Mouse (Mus musculus) left cerebral cortex, adult 9 months (tissue): ENCODE results near the gene Vwce.
A peak's percentile ranks its signal among the peaks of the same experiment; 100 is the strongest.

Experiments used
- DNase-seq, 2 experiments: peaks; one replicate each; pipeline ENCODE4 v3.0.0; 2022; ENCODE audit warnings: low spot score in 2 of 2

The Vwce gene

GRCm38 (mm10) chr19:10640589-10641378 is 6.8 kb downstream of the Vwce start:
- no peak for DNase-seq

- no peak for DNase-seq
Observed at GRCm38 (mm10) chr19:10645616-10646015, 11.6 kb downstream of the Vwce start.

DNA sequence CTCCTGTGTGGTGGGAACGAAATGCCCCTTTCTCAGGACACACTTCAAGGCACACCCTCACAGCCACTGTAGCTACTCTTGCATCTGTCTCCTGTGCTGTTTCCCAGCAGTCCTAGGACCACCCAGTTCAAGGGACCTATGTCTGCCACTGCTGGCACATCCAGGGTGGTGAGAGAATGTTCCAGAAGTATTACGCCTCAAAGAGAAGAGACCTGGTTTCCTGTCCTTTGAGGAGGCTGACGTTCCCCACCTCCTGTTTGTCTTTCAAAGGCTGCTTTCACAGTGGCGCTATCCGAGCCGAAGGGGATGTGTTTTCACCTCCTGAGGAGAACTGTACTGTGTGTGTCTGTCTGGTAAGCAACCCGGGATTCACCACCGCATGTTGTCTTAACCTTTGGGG is 14.1 kb downstream of the Vwce start:
- DNase-seq: no peak

DNA sequence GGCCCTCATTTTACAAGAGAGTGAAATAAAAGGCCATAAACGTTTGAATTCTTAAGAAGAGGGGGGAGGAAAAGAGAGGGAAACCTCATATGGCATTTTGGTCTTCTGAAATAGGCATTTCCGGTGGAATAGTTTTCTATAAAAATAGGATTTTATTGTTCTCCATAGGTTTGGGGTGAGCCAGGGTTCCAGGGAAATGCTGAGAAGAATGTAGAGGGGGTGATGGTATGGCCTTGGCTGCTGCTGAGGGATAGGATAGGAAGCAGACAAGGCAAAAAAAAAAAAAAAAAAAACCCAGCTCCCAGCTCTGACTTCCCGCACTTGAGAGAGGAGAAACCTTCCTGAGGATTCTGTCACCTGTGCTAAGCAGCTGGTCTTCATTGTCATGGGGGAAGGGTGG is 22.0 kb downstream of the Vwce start:
- DNase-seq: no peak

DNA sequence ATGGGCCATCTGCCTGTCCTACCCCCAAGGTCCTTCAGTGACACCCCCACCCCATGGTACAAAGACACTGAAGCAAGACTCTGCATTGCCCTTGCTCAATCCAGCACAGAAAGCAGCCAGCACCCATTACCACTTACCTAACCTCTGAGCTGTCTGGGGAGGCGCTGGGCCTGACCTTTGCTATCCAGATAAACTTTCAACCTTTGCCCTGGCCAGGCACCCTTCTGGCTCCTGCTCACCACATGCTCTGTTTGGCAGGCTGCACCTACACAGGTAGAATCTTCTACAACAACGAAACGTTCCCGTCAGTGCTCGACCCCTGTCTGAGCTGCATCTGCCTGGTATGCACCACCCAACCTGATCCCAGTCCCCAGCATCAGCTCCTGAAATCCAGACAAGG is 23.7 kb downstream of the Vwce start:
- no peak for DNase-seq

DNA sequence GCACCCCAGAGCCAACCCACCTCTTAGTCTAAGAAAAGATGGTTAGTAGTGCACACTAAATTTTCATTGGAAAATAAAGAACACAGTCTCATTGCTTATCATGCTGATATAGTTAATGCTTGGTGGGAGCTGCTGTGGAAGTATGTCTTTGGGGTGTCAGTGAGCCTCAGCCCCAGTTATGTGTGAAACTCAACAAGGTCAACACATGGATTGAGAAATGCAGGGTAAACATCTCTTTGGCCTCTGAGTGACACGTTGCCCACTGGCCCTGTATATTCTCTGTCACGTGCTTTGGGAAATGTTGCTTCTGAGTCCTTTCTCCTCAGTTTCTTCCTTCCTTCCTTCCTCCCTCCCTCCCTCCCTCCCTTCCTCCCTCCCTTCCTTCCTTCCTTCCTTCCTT is 24.4 kb downstream of the Vwce start:
- DNase-seq: no peak

DNA sequence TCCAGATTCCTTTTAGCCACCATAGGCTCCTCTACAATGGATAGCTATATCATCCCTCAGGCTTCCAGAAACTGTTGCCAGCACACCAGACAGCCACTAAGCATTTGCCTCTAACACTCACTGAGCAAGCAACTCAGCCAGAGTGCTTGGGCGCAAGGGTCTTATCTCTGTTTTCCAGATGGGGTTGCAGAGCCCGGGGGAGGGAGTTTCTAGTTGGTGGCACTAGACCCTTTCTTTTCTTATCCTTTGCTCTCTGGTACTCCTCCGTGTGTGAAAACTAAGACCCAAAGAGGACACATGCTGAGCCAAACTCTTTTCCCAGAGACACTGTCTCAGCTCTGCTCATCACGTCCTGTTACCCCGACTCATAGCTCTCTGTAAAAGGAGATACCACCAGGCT is 27.4 kb downstream of the Vwce start:
- no peak for DNase-seq

- no peak for DNase-seq
Observed at GRCm38 (mm10) chr19:10661919-10662318, 27.9 kb downstream of the Vwce start.

DNA sequence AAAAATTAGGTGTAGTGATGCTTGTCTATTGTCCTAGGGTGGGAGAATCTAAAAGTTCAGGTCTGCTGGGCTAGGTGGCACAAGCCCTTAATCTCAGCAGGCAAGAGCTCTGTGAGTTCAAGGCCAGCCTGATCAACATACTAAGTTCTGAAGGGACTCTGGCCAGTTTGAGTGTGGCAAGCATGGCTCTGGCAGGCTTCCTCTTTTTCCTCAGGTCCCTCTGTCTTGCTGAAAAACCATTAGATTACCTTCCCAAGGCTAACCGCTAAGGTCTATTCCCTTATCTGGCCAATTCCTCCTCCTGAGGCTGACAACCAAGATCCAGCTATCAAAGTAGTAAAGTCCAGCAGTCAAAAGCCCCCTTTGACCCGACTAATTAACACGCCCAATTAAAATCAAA is 28.7 kb downstream of the Vwce start:
- DNase-seq: no peak

DNA sequence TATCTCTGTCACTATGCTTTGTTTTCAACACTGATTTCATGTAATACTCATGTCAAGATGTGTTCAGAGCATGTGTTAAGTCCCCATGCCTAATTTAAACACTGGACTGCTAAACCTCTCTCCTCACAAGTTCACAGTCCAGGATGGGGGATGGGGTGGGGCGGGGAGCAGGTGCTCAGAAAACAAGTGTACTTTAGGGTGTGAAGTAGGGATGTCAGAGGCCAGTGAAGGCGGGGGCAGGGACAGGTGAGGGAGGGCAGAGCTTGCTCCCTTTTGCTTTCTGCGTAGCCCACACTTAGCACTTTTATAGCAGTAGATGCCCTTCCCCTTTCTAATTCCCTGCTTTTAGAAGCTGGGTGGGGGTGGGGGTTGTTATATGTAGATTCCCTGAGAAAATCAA is 31.1 kb downstream of the Vwce start:
- no peak for DNase-seq

DNA sequence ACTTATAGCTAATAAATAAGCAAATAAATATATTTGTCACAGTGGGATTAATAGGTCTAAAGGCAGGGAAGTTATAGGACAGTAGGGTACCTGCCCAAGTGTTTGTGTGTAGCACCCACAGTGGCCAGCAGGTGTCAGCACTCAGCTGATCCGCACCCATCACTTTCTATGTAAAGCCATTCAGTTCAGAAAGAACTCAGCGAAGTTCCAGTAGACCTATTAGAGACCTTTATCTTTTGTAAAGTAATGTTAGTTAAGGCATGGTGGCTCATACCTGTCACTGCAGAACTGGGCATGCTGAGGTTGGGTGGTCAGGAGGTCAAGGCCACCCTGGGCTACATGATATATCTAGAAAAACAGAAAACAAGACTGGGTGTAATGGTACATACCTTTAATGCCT is 31.5 kb downstream of the Vwce start:
- peak in 1 of 2 experiments; percentile 68 for DNase-seq

GRCm38 (mm10) chr19:10671319-10671718 is 37.3 kb downstream of the Vwce start:
- DNase-seq: no peak

- DNase-seq: no peak
Observed at GRCm38 (mm10) chr19:10671854-10672417, 37.9 kb downstream of the Vwce start.

GRCm38 (mm10) chr19:10673275-10673674 is 39.3 kb downstream of the Vwce start:
- DNase-seq: no peak

DNA sequence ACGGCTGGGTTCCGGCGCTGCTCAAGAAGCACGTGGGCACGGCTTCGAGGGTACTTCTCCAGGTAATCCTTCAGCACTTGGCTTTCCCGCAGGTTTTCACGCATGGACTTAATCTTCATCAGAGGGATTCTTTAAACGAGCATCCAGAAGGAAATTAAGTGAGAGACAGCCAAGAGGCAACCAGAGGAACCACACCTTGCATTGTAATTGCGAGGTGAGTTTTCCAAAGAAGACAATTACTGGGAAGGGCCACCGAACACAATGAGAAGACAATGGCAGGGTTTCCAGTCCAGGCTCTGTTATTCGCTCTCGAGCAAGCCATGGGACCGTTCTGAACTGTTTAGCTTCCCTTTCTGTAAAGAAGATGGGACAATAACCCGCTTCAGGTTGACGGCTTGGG is 42.6 kb downstream of the Vwce start:
- no peak for DNase-seq

DNA sequence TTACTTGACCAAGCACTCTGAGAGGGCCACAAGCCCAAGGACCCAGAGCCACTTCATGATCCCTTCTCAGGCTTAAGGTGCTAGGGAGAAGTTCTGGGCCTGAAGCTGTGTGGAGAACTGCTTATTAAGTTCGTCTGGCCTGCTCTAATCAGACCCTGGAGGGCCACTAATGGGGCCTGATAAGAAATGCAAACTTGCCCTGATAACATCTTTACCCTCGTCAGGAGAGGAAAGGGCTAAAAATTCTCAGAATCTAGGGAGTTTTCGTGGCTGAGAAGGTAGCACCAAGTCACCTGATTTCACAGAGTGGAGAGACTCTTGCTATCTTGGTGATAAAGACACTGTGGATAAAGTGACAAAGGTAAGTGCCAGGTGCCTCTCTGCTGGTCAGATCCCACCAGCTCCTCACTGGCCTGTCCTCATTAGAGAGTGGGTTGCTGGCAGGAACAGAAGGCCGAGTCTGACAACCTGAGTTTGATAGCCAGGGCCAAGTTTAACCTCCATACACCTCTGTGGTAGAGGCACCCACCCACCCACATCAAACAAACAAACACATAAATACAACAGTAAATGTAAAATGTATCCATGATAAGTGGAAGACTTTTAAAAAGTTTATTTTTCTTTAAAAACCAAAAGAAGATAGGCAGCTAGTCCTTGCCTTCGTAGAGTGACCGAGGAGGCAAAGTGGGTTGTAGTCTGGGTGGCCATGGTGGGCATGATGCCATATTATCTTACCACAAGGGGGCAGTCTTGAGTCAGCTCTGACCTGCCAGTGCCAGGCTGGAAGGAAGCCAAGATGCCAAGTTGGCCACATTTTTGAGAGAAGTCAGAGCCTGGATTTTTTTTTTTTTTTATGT is 44.1 kb downstream of the Vwce start, which contains the start of gene Pga5:
Gene Pga5 (minus strand): TSS at position 157 of the 857 bp plus-strand sequence.
- DNase-seq: peak in 1 of 2 experiments; percentile 84

DNA sequence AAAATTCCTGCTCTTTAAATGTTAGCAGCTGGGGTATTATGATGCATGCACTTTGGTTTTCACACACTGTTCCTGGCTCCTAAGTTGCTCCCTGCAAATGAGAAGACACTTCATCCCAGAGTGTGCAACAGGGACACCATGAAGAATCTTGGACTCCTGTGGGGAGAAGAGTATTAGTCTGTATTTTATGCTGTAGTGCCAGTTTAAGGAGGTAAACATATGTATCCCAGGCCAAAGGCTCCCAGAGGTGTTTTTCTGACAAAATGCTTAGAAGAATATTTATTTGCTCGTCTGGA is 44.7 kb downstream of the Vwce start:
- DNase-seq: no peak

- DNase-seq: no peak
Observed at GRCm38 (mm10) chr19:10681571-10681970, 47.6 kb downstream of the Vwce start.

DNA sequence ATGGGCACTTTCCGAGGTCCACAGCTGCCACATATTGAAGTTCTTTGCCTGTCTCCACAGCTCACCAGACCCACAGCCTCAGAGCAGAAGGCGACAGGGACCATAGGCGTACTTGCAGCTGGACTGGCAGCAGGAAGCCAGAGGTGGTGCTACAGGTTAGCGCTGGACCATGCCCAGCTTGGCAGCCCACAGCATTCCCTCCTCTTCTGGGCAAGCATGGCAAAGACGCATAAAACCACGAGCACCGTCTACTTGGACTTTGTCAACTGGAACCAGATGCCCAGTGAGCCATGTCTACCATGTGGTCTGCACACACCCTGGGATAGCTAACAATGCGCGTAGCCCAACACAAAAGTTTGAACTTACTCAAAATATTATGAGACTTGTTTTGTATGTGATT is 51.1 kb downstream of the Vwce start:
- DNase-seq: no peak

GRCm38 (mm10) chr19:10685727-10686126 is 51.7 kb downstream of the Vwce start:
- no peak for DNase-seq

GRCm38 (mm10) chr19:10688537-10689352 is 54.7 kb downstream of the Vwce start, which contains the start of gene Vps37c:
Gene Vps37c, plus strand, starts transcription at chr19:10688735.
- DNase-seq: peak; percentile 79 to 93
